Mouse (Mus musculus) kidney, postnatal 0 days (tissue): ENCODE measurements at regions not wholly inside any gene's neighbourhood (a gene's known extent, or its start where the extent isn't known, plus 50 kb on each side); places are given as distances from the start of the nearest gene placed in this dataset.

ENCODE experiments used
- ATAC-seq: fragments of 200-750 bp; cut with Nextera tagmentation; replicated peaks from 2 replicates; pipeline ENCODE4 v1.8.0; 2017; ENCODE audit warnings: low read depth, moderate number of reproducible peaks, moderate TSS enrichment, moderate library complexity; ENCODE audit not compliant: low FRiP score
- DNase-seq: peaks from one replicate; pipeline ENCODE4 v3.0.0-alpha.2; 2016; ENCODE audit warnings: low spot score
- H3K27ac ChIP-seq: fragments of 300-500 bp; sonication (generic); 2 replicates; pipeline ENCODE4 v1.5.1; 2014; ENCODE audit warnings: mild to moderate bottlenecking
- H3K27me3 ChIP-seq: fragments of 300-500 bp; sonication (generic); 2 replicates; pipeline ENCODE4 v1.6.1; 2014; ENCODE audit warnings: low read length, mixed read lengths; ENCODE audit not compliant: insufficient read depth
- H3K36me3 ChIP-seq: fragments of 300-500 bp; sonication (generic); 2 replicates; pipeline ENCODE4 v1.6.1; 2014; ENCODE audit warnings: low read length, mixed read lengths; ENCODE audit not compliant: insufficient read depth
- H3K4me1 ChIP-seq: fragments of 300-500 bp; sonication (generic); replicated peaks from 2 replicates; pipeline ENCODE4 v1.6.1; 2014; ENCODE audit warnings: antibody characterized with exemption, low read length, mixed read lengths; ENCODE audit not compliant: insufficient read depth
- H3K4me2 ChIP-seq: fragments of 300-500 bp; sonication (generic); 2 replicates; pipeline ENCODE4 v1.6.1; 2014; ENCODE audit warnings: mild to moderate bottlenecking, low read length, moderate library complexity, mixed read lengths
- H3K4me3 ChIP-seq: fragments of 300-500 bp; sonication (generic); replicated peaks from 2 replicates; pipeline ENCODE4 v1.5.1; 2014; ENCODE audit warnings: low read depth, low read length
- H3K9ac ChIP-seq: fragments of 300-500 bp; sonication (generic); 2 replicates; pipeline ENCODE4 v1.6.1; 2014; ENCODE audit warnings: low read depth, low read length
- H3K9me3 ChIP-seq: fragments of 300-500 bp; sonication (generic); replicated peaks from 2 replicates; pipeline ENCODE4 v1.6.1; 2016; ENCODE audit warnings: low read length, inconsistent platforms, mixed read lengths
- CTCF ChIP-seq: IDR thresholded peaks from 2 replicates; pipeline ENCODE4 v1.5.1; 2016; ENCODE audit warnings: antibody characterized with exemption, low read depth, mild to moderate bottlenecking, moderate library complexity
- WGBS: fragments of 180-500 bp; shearing (Covaris S2); extraction: QIAGEN DNeasy Blood & Tissue Kit; methylation state at CpG from one replicate; pipeline ENCODE4 v1.1.7; 2014; 5-methylcytosine and 5-hydroxymethylcytosine counted together

DNA sequence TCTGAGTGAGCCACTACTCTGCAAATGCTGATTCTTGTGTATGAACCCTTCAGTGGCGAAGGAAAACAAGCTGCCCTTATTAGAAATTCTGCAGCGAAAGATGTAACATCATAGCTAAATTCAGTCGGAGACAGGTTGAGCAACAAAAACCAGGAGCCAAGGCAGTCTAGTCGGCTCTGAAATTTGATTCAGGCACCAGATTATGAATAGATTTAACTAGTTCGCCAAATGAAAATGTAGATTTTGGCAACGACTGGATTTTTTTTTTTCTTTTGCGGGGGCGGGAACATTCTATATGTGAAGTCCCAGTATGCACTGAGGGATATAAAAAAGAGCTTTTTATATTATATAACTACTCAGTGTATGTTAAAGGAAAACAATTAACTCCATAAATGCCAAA lies 847.9 kb downstream of the Kcnj2 start:
- no peaks in the 10 kb centered on the region for H3K4me1 ChIP-seq
- TF ChIP-seq CTCF, result no peak
- no peaks in the 10 kb centered on the region for H3K27me3 ChIP-seq
- no peak overlapping the region for H3K27ac ChIP-seq
- DNase-seq (no peak), ATAC-seq (no peak)
- H3K9ac ChIP-seq, result no peak overlapping the region
- H3K4me3 ChIP-seq, result no peak overlapping the region
- H3K36me3 ChIP-seq, result no peaks in the 10 kb centered on the region
- H3K4me2 ChIP-seq, result no peak overlapping the region
- H3K9me3 ChIP-seq, result no peaks in the 10 kb centered on the region
- 74% methylated on average over 8 of the region's 8 CpGs for WGBS

GRCm38 (mm10) chr11:111926336-111926735 lies 855.7 kb upstream of the Sox9 start:
- no peak overlapping the region for H3K4me2 ChIP-seq
- no peaks in the 10 kb centered on the region for H3K27me3 ChIP-seq
- no peak for DNase-seq
- no peak for ATAC-seq
- 98% methylated on average over 1 of the region's 1 CpGs for WGBS
- H3K4me3 ChIP-seq, result no peak overlapping the region
- no peak overlapping the region for H3K27ac ChIP-seq
- no peak overlapping the region for H3K9ac ChIP-seq
- H3K4me1 ChIP-seq, result no peaks in the 10 kb centered on the region
- no peaks in the 10 kb centered on the region for H3K9me3 ChIP-seq
- no peaks in the 10 kb centered on the region for H3K36me3 ChIP-seq
- no peak for TF ChIP-seq CTCF

- Histone ChIP-seq H3K9ac (no peak overlapping the region), H3K4me2 (no peak overlapping the region), H3K27ac (no peak overlapping the region), H3K27me3 (no peaks in the 10 kb centered on the region), H3K36me3 (no peaks in the 10 kb centered on the region), H3K4me1 (no peaks in the 10 kb centered on the region), H3K4me3 (no peak overlapping the region), H3K9me3 (no peaks in the 10 kb centered on the region)
- no peak for TF ChIP-seq CTCF
- WGBS, result 61% methylated on average over 10 of the region's 10 CpGs
- ATAC-seq (no peak), DNase-seq (no peak)
These were observed 852.7 kb upstream of the Sox9 start for GRCm38 (mm10) chr11:111929366-111929765.

GRCm38 (mm10) chr11:111932052-111932451 lies 850.0 kb upstream of the Sox9 start:
- Histone ChIP-seq H3K27ac (no peak overlapping the region), H3K4me1 (no peaks in the 10 kb centered on the region), H3K9ac (no peak overlapping the region), H3K9me3 (no peaks in the 10 kb centered on the region), H3K27me3 (no peaks in the 10 kb centered on the region), H3K36me3 (no peaks in the 10 kb centered on the region), H3K4me3 (no peak overlapping the region), H3K4me2 (no peak overlapping the region)
- ATAC-seq (no peak), DNase-seq (no peak)
- 81% methylated on average over 1 of the region's 1 CpGs for WGBS
- no peak for TF ChIP-seq CTCF

GRCm38 (mm10) chr11:111944282-111944681 lies 837.7 kb upstream of the Sox9 start:
- no peak overlapping the region for H3K27ac ChIP-seq
- H3K9ac ChIP-seq, result no peak overlapping the region
- no peak overlapping the region for H3K4me3 ChIP-seq
- DNase-seq (no peak), ATAC-seq (no peak)
- H3K27me3 ChIP-seq, result no peaks in the 10 kb centered on the region
- H3K9me3 ChIP-seq, result no peaks in the 10 kb centered on the region
- no peak overlapping the region for H3K4me2 ChIP-seq
- H3K4me1 ChIP-seq, result peaks cover 4% of the 10 kb centered on the region; the same call in 1 of the 2 replicates
- H3K36me3 ChIP-seq, result no peaks in the 10 kb centered on the region
- no peak for TF ChIP-seq CTCF
- 39% methylated on average over 8 of the region's 8 CpGs for WGBS

DNA sequence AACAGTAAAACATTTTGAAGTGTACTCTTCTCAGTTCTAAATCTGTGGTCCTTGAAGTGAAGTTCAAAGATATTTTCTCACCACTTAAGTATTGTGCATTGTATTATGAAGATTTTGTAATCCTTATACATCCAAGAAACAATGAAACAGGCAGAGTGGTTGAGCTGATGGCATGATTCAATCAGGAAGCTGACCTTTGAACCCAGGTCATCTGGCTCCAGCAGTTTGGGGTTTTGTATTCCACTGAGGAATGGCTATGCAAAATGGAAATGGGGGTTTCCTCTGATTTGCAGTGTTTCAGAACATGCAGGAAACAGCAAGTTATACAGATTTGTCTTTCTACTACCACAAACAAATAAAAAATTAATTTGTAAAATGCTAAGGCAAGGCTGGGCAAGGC lies 836.2 kb upstream of the Sox9 start:
- Histone ChIP-seq H3K36me3 (no peaks in the 10 kb centered on the region), H3K9me3 (no peaks in the 10 kb centered on the region), H3K9ac (no peak overlapping the region), H3K4me3 (no peak overlapping the region), H3K4me1 (peaks cover 4% of the 10 kb centered on the region; the same call in 1 of the 2 replicates), H3K27me3 (no peaks in the 10 kb centered on the region), H3K4me2 (no peak overlapping the region), H3K27ac (no peak overlapping the region)
- TF ChIP-seq CTCF, result no peak
- DNase-seq (no peak), ATAC-seq (no peak)

- no peak for DNase-seq
- peaks cover 4% of the 10 kb centered on the region; the same call in 1 of the 2 replicates for H3K4me1 ChIP-seq
- TF ChIP-seq CTCF, result no peak
- no peaks in the 10 kb centered on the region for H3K9me3 ChIP-seq
- H3K36me3 ChIP-seq, result no peaks in the 10 kb centered on the region
- H3K27ac ChIP-seq, result no peak overlapping the region
- H3K4me3 ChIP-seq, result no peak overlapping the region
- WGBS, result 68% methylated on average over 6 of the region's 6 CpGs
- no peak overlapping the region for H3K4me2 ChIP-seq
- no peaks in the 10 kb centered on the region for H3K27me3 ChIP-seq
- no peak for ATAC-seq
- no peak overlapping the region for H3K9ac ChIP-seq
These were observed 834.4 kb upstream of the Sox9 start for GRCm38 (mm10) chr11:111947671-111948070.
